In the genomic region with DNA sequence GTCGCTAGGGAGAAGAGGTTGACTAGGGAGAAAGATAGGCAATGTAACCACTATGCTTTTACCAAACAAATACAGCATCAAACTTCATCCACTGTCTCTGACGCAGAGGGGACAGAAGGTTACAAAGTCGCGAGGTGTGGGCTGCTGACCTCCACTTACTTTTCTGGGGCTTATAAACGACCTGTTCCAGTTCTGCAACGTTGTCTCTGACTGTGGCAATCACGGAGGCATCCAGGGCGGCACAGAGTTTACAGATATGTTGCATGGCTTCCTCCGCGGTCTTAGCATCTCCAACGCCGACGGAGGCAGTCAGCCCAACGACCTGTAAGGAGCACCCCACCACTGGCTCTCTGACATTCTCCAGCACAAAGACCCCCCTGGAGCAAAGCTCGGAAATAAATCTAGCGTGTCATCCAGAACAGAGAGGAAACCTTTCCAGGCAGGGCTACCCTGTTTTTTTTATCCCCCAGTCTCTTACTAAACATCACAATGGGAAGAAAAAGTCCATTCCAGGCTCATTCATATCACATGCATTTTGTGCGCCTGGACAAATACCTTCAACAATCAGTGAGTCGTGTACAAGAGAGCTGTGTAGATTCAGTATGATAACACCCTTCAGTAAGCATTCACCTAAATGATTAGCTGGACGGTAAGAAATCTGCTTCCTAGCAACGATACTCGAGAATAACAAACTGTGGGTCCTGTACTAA, we compare ENCODE assay signal across 13 mouse cellular contexts.
"Had no signal": no experiment of that assay in that cellular context is flagged by ENCODE, and none has a peak within 500 bp of the region (broad histone marks: within the 10 kb centered on the region; RNA-seq: fewer than 3 reads in every experiment).

No protein-coding gene starts in this region.

- DNase-seq: kidney, adult 18-20 months; kidney, postnatal 10 days; kidney, postnatal 4 days; lung, adult 18-20 months; lung, postnatal 36 days; thymus, adult 18-20 months; thymus, postnatal 14 days had no signal

- H3K27ac ChIP-seq: intestine, embryonic 15.5 days; layer of hippocampus, adult 2 months; left cerebral cortex, adult 2 months; limb, embryonic 15.5 days; midbrain, embryonic 10.5 days; midbrain, embryonic 15.5 days had no signal

- ATAC-seq: midbrain, embryonic 15.5 days had no signal

- H3K27me3 ChIP-seq: intestine, embryonic 15.5 days; midbrain, embryonic 15.5 days had no signal

- H3K4me1 ChIP-seq: intestine, embryonic 15.5 days; limb, embryonic 15.5 days had no signal

- H3K4me3 ChIP-seq: intestine, embryonic 15.5 days; layer of hippocampus, adult 2 months; left cerebral cortex, adult 2 months; limb, embryonic 15.5 days; midbrain, embryonic 10.5 days; midbrain, embryonic 15.5 days had no signal

- H3K9me3 ChIP-seq: intestine, embryonic 15.5 days; limb, embryonic 15.5 days; midbrain, embryonic 10.5 days; midbrain, embryonic 15.5 days had no signal

- H3K9ac ChIP-seq: intestine, embryonic 15.5 days; limb, embryonic 15.5 days; midbrain, embryonic 15.5 days had no signal

- H3K36me3 ChIP-seq: intestine, embryonic 15.5 days; midbrain, embryonic 10.5 days; midbrain, embryonic 15.5 days had no signal

- H3K4me2 ChIP-seq: intestine, embryonic 15.5 days; limb, embryonic 15.5 days; midbrain, embryonic 15.5 days had no signal
